In genomic region chr11:117176304-117176703, GRCm38 (mm10) we compare ENCODE assay signal across 9 mouse cellular contexts. TPM values are rescaled to one million over a fixed set of nuclear protein-coding genes. Genes with fewer than 3 reads are reported as not detected.
A peak's percentile ranks its signal among the peaks of the same experiment; 100 is the strongest.
DNase-seq lines count a peak whose midpoint lies in the region; ATAC-seq and TF ChIP-seq lines count a peak whose summit lies in the region.
"Had no signal": no experiment of that assay in that cellular context is flagged by ENCODE, and none has a peak within 500 bp of the region (broad histone marks: within the 10 kb centered on the region; RNA-seq: fewer than 3 reads in every experiment).

No protein-coding gene starts in this region.

- in situ Hi-C loops in Patski (cut with MboI; ENCODE audit: low pct_unique_long_range_greater_than_20kb): loop anchor here (5.0 to 10.0 kb wide), 2 partner anchors 99 to 282 kb away; no protein-coding TSS in a partner anchor

- ATAC-seq in Patski: peak; percentile 52
- peak; percentile 34; the same call in 1 of the 2 replicates for ATAC-seq in midbrain, embryonic 14.5 days (ENCODE audit: low FRiP score, low TSS enrichment)

- DNase-seq in layer of hippocampus, adult 2 months (ENCODE audit: low spot score in 2 of 2): peak in 1 of 2 experiments; percentile 25
- DNase-seq in layer of hippocampus, postnatal 25 days (ENCODE audit: extremely low spot score in 1 of 2, low spot score in 1 of 2): no peak
- no peak for DNase-seq in Patski (ENCODE audit: low read depth, low spot score)
- peak; percentile 57 for DNase-seq in embryo, embryonic 9.5 days (ENCODE audit: extremely low spot score)
- DNase-seq in limb, embryonic 10.5 days (ENCODE audit: low spot score): peak; percentile 61
- peak; percentile 62 for DNase-seq in midbrain, embryonic 14.5 days
- DNase-seq in layer of hippocampus, postnatal 36 days: no peak
- no peak for DNase-seq in layer of hippocampus, postnatal 10 days (ENCODE audit: low spot score in 2 of 2)

- POLR2A ChIA-PET in Patski (lab: Charles Lee): interaction anchor here (0.6 kb wide), 1 partner anchor 160 kb away, joined by 4 read pairs; no protein-coding TSS in a partner anchor

- WGBS in limb, embryonic 10.5 days: 43% methylated on average over 5 of the region's 5 CpGs
- 37% methylated on average over 5 of the region's 5 CpGs for WGBS in midbrain, embryonic 14.5 days

- no peaks in the 10 kb centered on the region for H3K27me3 ChIP-seq in Patski
- H3K27me3 ChIP-seq in limb, embryonic 10.5 days (ENCODE audit: low read depth, poor library complexity, severe bottlenecking): no peaks in the 10 kb centered on the region
- H3K27me3 ChIP-seq in midbrain, embryonic 14.5 days (ENCODE audit: control insufficient read depth, insufficient read depth, low read length): no peaks in the 10 kb centered on the region
- H3K27me3 ChIP-seq: neural tube, embryonic 13.5 days had no signal

- CTCF ChIA-PET in Patski (lab: Charles Lee): interaction anchor here (1.2 to 7.1 kb wide), 7 partner anchors 13 to 104 kb away, joined by 3 to 45 read pairs (median 13); partner anchors contain the start of gene Sec14l1

- H3K9me3 ChIP-seq in limb, embryonic 10.5 days (replicated peaks): peaks cover 3% of the 10 kb centered on the region; the same call in 1 of the 2 replicates
- 0 out of 2 replicates have a peak, but pooled peaks cover 7% of the 10 kb centered on the region for H3K9me3 ChIP-seq in midbrain, embryonic 14.5 days (ENCODE audit: control insufficient read depth, low read length)

- no peak overlapping the region for H3K4me2 ChIP-seq in midbrain, embryonic 14.5 days (ENCODE audit: low read length)
- H3K4me2 ChIP-seq: neural tube, embryonic 13.5 days had no signal

- H3K4me1 ChIP-seq in limb, embryonic 10.5 days: peaks cover 31% of the 10 kb centered on the region
- H3K4me1 ChIP-seq in midbrain, embryonic 14.5 days (ENCODE audit: control insufficient read depth, insufficient read depth, low read length): peaks cover 7% of the 10 kb centered on the region; the same call in 1 of the 2 replicates

- H3K27ac ChIP-seq in layer of hippocampus, adult 2 months: peak overlapping the region; percentile 81; the same call in 1 of the 2 replicates
- H3K27ac ChIP-seq in limb, embryonic 10.5 days: peak overlapping the region; percentile 36; the same call in 1 of the 2 replicates
- no peak overlapping the region for H3K27ac ChIP-seq in midbrain, embryonic 14.5 days (replicated peaks; ENCODE audit: low read depth, low read length)

- no peak overlapping the region for H3K4me3 ChIP-seq in layer of hippocampus, adult 2 months
- no peak overlapping the region for H3K4me3 ChIP-seq in limb, embryonic 10.5 days
- H3K4me3 ChIP-seq in midbrain, embryonic 14.5 days (replicated peaks; ENCODE audit: low read depth, low read length): no peak overlapping the region
- H3K4me3 ChIP-seq: neural tube, embryonic 13.5 days had no signal

- H3K9ac ChIP-seq in midbrain, embryonic 14.5 days (replicated peaks; ENCODE audit: low read length): no peak overlapping the region
- H3K9ac ChIP-seq: neural tube, embryonic 13.5 days had no signal

- TF ChIP-seq CTCF in layer of hippocampus, adult 2 months (conservative IDR thresholded peaks at IDR 0.05): peak; percentile 76
- TF ChIP-seq CTCF in Patski (IDR thresholded peaks at IDR 0.05): peak; percentile 85

- H3K36me3 ChIP-seq in limb, embryonic 10.5 days: no peaks in the 10 kb centered on the region
- no peaks in the 10 kb centered on the region for H3K36me3 ChIP-seq in midbrain, embryonic 14.5 days (ENCODE audit: control insufficient read depth, insufficient read depth, low read length)
- H3K36me3 ChIP-seq: neural tube, embryonic 13.5 days had no signal

RNA-seq across cellular contexts. Expression of gene Sept9, which starts 23.2 kb away (rescaled TPM):
- total RNA-seq in layer of hippocampus, adult 2 months (2021): 100 to 1,000 TPM; 102 to 114 TPM
- 100 to 1,000 TPM; 114 to 119 TPM for total RNA-seq in layer of hippocampus, postnatal 25 days (2021)
- polyA plus RNA-seq in Patski (2021): 87.6 TPM
- polyA plus RNA-seq in limb, embryonic 10.5 days (2016; fragmentation: Nextera tagmentation; extraction: Ambion mirVana): 265 and 282 TPM in 2 replicates
- polyA plus RNA-seq in midbrain, embryonic 14.5 days (2014; fragmentation: Nextera tagmentation; extraction: Ambion mirVana): 91.8 and 97.4 TPM in 2 replicates
- total RNA-seq in layer of hippocampus, postnatal 36 days (2021): 100 to 1,000 TPM; 106 to 110 TPM
- total RNA-seq in layer of hippocampus, postnatal 10 days (2021): 10 to 100 TPM; 79.5 to 90.0 TPM

Comparison
In these comparisons a context has a peak if more than half of its experiments do, and no peak if none do; other contexts are left out.
1. DNase-seq: peak in embryo, embryonic 9.5 days (single experiment), limb, embryonic 10.5 days (single experiment) and midbrain, embryonic 14.5 days (single experiment); none in layer of hippocampus, postnatal 25 days (0 of 2), Patski (single experiment), layer of hippocampus, postnatal 36 days (0 of 2) and layer of hippocampus, postnatal 10 days (0 of 2).